Mouse (Mus musculus): Measurements from ENCODE around the gene Fmo4. TPM values are rescaled to one million over a fixed set of nuclear protein-coding genes. Genes with fewer than 3 reads are reported as not detected.

Gene Fmo4
- polyA plus RNA-seq, 1 experiment from 2014 or later, result 0.95 TPM

DNA sequence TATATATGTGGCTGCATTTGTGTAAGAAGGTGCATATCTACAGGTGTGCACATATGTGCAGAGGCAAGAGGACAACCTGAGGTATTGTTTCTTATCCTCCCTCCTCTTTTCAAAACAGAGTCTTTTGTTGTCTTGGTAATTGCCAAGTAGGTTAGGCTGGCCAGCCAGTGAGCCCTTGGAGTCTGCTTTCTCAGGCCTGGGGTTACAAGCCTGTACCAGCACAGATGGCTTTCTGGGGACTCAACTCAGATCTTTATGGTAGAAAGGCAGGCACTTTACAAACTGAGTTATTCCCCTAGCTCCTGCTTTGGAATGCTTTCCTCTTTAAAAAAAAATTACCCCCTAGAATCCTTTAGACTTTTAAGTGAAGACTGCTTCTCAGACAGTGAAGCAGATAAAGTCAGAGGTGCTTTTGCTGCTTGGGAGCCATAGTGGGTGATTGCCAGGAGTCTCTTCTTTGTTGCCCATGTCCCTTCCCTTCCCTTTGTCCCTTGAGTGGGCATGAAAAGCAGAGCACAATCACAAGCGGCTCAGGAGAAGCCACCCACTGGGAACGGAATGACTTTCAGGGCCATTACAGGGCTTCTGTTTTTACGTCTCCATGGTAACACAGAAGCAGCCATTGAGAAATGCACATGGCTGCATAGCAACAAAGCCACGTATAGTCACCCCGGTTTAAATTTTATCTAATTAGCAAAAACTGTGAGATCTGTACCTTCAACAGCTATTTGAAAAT lies 18.2 kb upstream of the Fmo4 start:
- peak overlapping the region; percentile 35 for H3K4me3 ChIP-seq
- H3K4me1 ChIP-seq, result peaks cover 27% of the 10 kb centered on the region
- H3K9me3 ChIP-seq (replicated peaks), result no peaks in the 10 kb centered on the region
- DNase-seq (ENCODE audit: low spot score), result peak; percentile 85
- H3K27ac ChIP-seq (replicated peaks), result peak overlapping the region; percentile 86
- H3K36me3 ChIP-seq, result no peaks in the 10 kb centered on the region
- WGBS, result 4% methylated on average over 5 of the region's 5 CpGs
- no peaks in the 10 kb centered on the region for H3K27me3 ChIP-seq (ENCODE audit: low read depth, poor library complexity, severe bottlenecking)

GRCm38 (mm10) chr1:162819280-162819679 lies 5.5 kb upstream of the Fmo4 start:
- H3K4me3 ChIP-seq, result no peak overlapping the region
- 98% methylated on average over 5 of the region's 5 CpGs for WGBS
- H3K9me3 ChIP-seq (replicated peaks), result no peaks in the 10 kb centered on the region
- no peaks in the 10 kb centered on the region for H3K27me3 ChIP-seq (ENCODE audit: low read depth, poor library complexity, severe bottlenecking)
- H3K4me1 ChIP-seq, result peaks cover 16% of the 10 kb centered on the region
- DNase-seq (ENCODE audit: low spot score), result no peak
- no peaks in the 10 kb centered on the region for H3K36me3 ChIP-seq
- H3K27ac ChIP-seq (replicated peaks), result no peak overlapping the region

DNA sequence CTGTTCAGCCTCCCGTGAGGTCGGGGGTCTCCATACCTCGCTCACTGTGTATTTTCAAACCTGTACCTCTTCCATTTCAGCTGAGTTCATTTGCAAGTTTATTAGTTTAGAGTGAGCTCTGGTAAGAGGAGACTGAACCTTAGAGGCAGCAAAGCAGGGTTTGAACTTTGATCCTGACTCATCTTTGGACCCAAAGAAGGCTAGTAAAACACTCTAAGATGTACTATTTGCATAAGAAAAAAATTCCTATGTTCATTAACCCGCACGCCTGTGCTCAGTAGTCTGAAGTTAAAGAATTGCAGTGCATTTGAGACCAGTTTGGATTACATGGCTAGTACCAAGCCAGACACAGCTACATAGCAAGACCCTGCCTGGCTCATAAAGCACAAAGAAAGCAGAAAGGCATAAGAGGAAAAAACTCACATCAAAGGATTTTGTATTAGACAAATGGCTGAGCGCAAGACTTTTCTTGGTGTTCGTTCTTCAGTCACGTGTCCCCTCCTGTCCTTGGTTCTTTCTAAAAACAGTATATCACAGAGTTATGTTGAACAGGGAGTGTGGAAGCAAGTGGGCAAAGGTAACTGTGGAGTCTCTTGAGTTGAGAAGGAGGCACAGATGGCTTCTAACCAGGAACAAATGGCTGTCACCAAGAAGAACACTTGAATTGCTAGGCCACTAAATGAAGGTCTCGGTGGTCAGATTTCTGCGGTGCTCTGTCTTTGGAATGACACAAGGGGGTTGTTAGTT lies 1.8 kb upstream of the Fmo4 start:
- Histone ChIP-seq H3K9me3 (replicated peaks) (no peaks in the 10 kb centered on the region), H3K4me3 (no peak overlapping the region), H3K36me3 (no peaks in the 10 kb centered on the region), H3K4me1 (peaks cover 20% of the 10 kb centered on the region), H3K27me3 (ENCODE audit: low read depth, poor library complexity, severe bottlenecking) (no peaks in the 10 kb centered on the region), H3K27ac (replicated peaks) (0 out of 2 replicates have a peak overlapping the region, but pooled peaks have one; percentile 13)
- DNase-seq (ENCODE audit: low spot score), result no peak
- 77% methylated on average over 10 of the region's 10 CpGs for WGBS

DNA sequence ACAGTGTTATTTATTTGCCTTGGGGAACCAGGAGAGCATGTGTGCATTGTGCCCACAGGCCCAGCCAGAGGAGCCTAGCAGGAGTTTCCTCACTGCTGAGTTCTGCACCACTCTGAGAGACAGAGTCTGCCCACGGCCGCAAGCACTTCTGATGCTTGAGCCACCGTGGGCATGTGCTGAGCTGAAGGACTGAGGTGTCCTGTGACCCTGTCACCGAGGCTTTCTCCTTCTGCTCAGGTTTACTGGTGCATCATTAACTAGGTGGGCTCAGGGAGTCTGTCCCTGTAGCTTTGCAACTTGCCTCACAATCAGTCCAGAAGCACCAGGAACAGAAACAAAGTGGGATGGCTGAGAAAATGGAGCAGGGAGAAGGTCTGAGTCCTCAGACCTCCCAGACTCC lies 1.2 kb upstream of the Fmo4 start:
- Histone ChIP-seq H3K4me1 (peaks cover 20% of the 10 kb centered on the region), H3K4me3 (no peak overlapping the region), H3K27ac (replicated peaks) (peak overlapping the region; percentile 68; the same call in 1 of the 2 replicates), H3K36me3 (no peaks in the 10 kb centered on the region), H3K9me3 (replicated peaks) (no peaks in the 10 kb centered on the region), H3K27me3 (ENCODE audit: low read depth, poor library complexity, severe bottlenecking) (no peaks in the 10 kb centered on the region)
- DNase-seq (ENCODE audit: low spot score), result no peak
- 71% methylated on average over 4 of the region's 4 CpGs for WGBS

GRCm38 (mm10) chr1:162813143-162813835 lies 483 bp downstream of the Fmo4 start:
- Histone ChIP-seq H3K9me3 (replicated peaks) (no peaks in the 10 kb centered on the region), H3K27me3 (ENCODE audit: low read depth, poor library complexity, severe bottlenecking) (no peaks in the 10 kb centered on the region), H3K4me1 (peaks cover 20% of the 10 kb centered on the region), H3K36me3 (no peaks in the 10 kb centered on the region), H3K27ac (replicated peaks) (no peak overlapping the region), H3K4me3 (no peak overlapping the region)
- no peak for DNase-seq (ENCODE audit: low spot score)
- 91% methylated on average over 9 of the region's 9 CpGs for WGBS

DNA sequence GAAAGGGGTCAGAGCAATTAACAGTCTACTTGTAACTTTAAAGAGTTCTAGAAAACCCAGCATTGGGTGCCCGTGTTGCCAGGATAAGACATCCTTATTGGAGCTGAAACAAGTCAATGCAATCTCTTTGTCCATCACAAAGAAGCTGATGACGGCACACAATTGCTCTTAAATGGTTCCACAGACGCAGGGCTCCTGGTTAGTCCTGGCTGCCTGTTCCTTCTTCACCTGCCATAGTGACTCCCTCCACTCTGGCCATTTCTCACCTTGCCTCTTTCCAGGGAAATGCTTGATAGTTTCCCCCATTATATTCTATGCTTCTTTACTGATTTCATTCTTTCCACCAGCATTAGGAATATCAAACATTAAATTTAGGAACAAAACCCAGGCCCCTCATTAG lies 5.2 kb downstream of the Fmo4 start:
- Histone ChIP-seq H3K27me3 (ENCODE audit: low read depth, poor library complexity, severe bottlenecking) (no peaks in the 10 kb centered on the region), H3K27ac (replicated peaks) (no peak overlapping the region), H3K36me3 (no peaks in the 10 kb centered on the region), H3K4me3 (no peak overlapping the region), H3K9me3 (replicated peaks) (no peaks in the 10 kb centered on the region), H3K4me1 (0 out of 2 replicates have a peak, but pooled peaks cover under 1% of the 10 kb centered on the region)
- 84% methylated on average over 3 of the region's 3 CpGs for WGBS
- DNase-seq (ENCODE audit: low spot score), result no peak

DNA sequence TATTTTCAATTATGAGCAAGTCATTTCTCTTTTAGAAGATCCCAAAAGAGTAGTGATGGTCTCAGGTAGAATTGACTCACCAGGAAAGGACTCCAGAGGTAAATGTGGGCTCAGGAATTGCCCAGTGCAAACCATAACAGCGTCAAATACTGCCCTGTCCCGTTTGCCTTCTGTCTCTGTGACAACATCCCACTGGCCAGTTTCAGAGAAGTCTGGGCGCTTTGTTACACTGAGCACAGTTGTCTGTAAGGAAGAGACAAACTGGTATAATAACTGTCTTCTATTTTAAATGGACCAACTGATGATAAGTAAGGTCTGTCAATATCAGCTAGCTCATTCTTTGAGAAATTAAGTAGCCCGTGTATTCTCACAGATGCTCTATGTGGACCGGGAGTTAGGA lies 6.3 kb downstream of the Fmo4 start:
- H3K9me3 ChIP-seq (replicated peaks), result no peaks in the 10 kb centered on the region
- H3K36me3 ChIP-seq, result no peaks in the 10 kb centered on the region
- no peaks in the 10 kb centered on the region for H3K27me3 ChIP-seq (ENCODE audit: low read depth, poor library complexity, severe bottlenecking)
- H3K27ac ChIP-seq (replicated peaks), result no peak overlapping the region
- WGBS, result 89% methylated on average over 5 of the region's 5 CpGs
- DNase-seq (ENCODE audit: low spot score), result no peak
- no peak overlapping the region for H3K4me3 ChIP-seq
- H3K4me1 ChIP-seq, result no peaks in the 10 kb centered on the region

- no peaks in the 10 kb centered on the region for H3K4me1 ChIP-seq
- no peaks in the 10 kb centered on the region for H3K36me3 ChIP-seq
- no peaks in the 10 kb centered on the region for H3K9me3 ChIP-seq (replicated peaks)
- DNase-seq (ENCODE audit: low spot score), result no peak
- no peaks in the 10 kb centered on the region for H3K27me3 ChIP-seq (ENCODE audit: low read depth, poor library complexity, severe bottlenecking)
- 57% methylated on average over 5 of the region's 5 CpGs for WGBS
- H3K4me3 ChIP-seq, result no peak overlapping the region
- H3K27ac ChIP-seq (replicated peaks), result no peak overlapping the region
Observed at GRCm38 (mm10) chr1:162805011-162805410, 8.8 kb downstream of the Fmo4 start.

- no peak for DNase-seq (ENCODE audit: low spot score)
- H3K4me1 ChIP-seq, result no peaks in the 10 kb centered on the region
- H3K36me3 ChIP-seq, result no peaks in the 10 kb centered on the region
- H3K27ac ChIP-seq (replicated peaks), result no peak overlapping the region
- H3K4me3 ChIP-seq, result no peak overlapping the region
- H3K9me3 ChIP-seq (replicated peaks), result no peaks in the 10 kb centered on the region
- no peaks in the 10 kb centered on the region for H3K27me3 ChIP-seq (ENCODE audit: low read depth, poor library complexity, severe bottlenecking)
Observed at GRCm38 (mm10) chr1:162796441-162796840, 17.3 kb downstream of the Fmo4 start.

- H3K4me3 ChIP-seq, result no peak overlapping the region
- H3K9me3 ChIP-seq (replicated peaks), result no peaks in the 10 kb centered on the region
- no peak for DNase-seq (ENCODE audit: low spot score)
- H3K36me3 ChIP-seq, result no peaks in the 10 kb centered on the region
- H3K4me1 ChIP-seq, result no peaks in the 10 kb centered on the region
- 80% methylated on average over 7 of the region's 7 CpGs for WGBS
- no peak overlapping the region for H3K27ac ChIP-seq (replicated peaks)
- no peaks in the 10 kb centered on the region for H3K27me3 ChIP-seq (ENCODE audit: low read depth, poor library complexity, severe bottlenecking)
Observed at GRCm38 (mm10) chr1:162792306-162793044, 21.3 kb downstream of the Fmo4 start.

DNA sequence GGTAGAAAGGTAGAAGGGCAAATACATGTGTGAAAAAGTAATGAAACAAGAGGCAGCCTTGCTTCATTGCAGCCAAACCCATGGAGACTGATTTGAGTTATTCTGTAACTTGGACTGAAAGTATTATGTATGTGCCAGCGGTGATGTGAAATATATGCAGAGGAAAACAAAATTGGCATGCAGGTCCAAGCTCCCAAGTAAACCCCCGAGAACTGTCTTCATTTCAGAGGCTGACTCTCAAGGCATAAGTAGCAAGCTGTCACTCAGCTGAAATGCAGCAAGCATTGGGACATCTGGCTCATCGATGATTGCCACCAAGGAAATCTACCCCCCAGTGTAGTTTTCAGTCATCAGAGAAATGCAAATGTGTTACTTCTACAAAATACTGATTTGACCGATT lies 28.6 kb downstream of the Fmo4 start:
- H3K4me3 ChIP-seq, result no peak overlapping the region
- H3K36me3 ChIP-seq, result no peaks in the 10 kb centered on the region
- H3K27ac ChIP-seq (replicated peaks), result no peak overlapping the region
- no peak for DNase-seq (ENCODE audit: low spot score)
- H3K27me3 ChIP-seq (ENCODE audit: low read depth, poor library complexity, severe bottlenecking), result no peaks in the 10 kb centered on the region
- no peaks in the 10 kb centered on the region for H3K9me3 ChIP-seq (replicated peaks)
- H3K4me1 ChIP-seq, result no peaks in the 10 kb centered on the region
- 82% methylated on average over 4 of the region's 4 CpGs for WGBS

DNA sequence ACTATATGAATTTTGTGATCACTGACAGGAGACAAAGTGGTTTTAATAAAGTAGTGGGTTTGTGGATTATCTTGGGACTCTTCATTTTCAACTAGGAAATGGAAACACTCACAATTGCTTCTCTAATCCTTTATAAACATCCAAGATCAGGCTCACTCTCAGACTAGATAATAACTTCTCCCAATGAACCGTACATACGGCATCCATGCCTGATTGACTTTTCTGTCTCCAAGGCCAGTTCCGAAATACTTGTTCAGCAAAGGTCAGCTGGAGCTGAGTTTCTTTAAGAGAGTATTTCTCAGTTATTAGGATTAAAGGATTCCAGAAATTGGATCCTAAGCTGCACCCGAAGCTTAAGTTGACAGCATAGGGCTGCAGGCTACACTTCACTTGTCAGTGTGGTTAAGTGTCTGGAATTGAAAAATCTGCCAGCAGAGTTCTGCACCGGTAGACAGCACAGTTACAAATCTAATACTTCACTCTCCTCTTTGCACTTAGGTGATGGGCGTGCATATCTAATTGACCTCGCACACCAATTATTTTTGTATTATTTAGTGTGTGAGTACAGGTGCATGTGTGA lies 30.0 kb downstream of the Fmo4 start:
- Histone ChIP-seq H3K4me1 (no peaks in the 10 kb centered on the region), H3K4me3 (no peak overlapping the region), H3K27me3 (ENCODE audit: low read depth, poor library complexity, severe bottlenecking) (no peaks in the 10 kb centered on the region), H3K9me3 (replicated peaks) (no peaks in the 10 kb centered on the region), H3K27ac (replicated peaks) (no peak overlapping the region), H3K36me3 (no peaks in the 10 kb centered on the region)
- DNase-seq (ENCODE audit: low spot score), result no peak
- 76% methylated on average over 7 of the region's 7 CpGs for WGBS

Measured in midbrain, embryonic 10.5 days (tissue).